Mouse (Mus musculus) midbrain, embryonic 14.5 days (tissue): ENCODE results near the gene Emc9. TPM values are rescaled to one million over a fixed set of nuclear protein-coding genes. Genes with fewer than 3 reads are reported as not detected.

Experiments used
- ATAC-seq: fragments of 200-750 bp; cut with Nextera tagmentation; 2 replicates; pipeline ENCODE4 v1.8.0; 2017; ENCODE audit warnings: moderate number of reproducible peaks, moderate library complexity; ENCODE audit not compliant: low FRiP score, low TSS enrichment
- DNase-seq: peaks from one replicate; pipeline ENCODE4 v3.0.0-alpha.2; 2015
- H3K27ac ChIP-seq: fragments of 300-500 bp; sonication (generic); replicated peaks from 2 replicates; pipeline ENCODE4 v1.5.1; 2014; ENCODE audit warnings: mild to moderate bottlenecking, low read depth, low read length, moderate library complexity
- H3K27me3 ChIP-seq: fragments of 300-500 bp; sonication (generic); 2 replicates; pipeline ENCODE4 v1.6.1; 2014; ENCODE audit warnings: low read length, control low read depth, mixed read lengths; ENCODE audit not compliant: control insufficient read depth, insufficient read depth
- H3K36me3 ChIP-seq: fragments of 300-500 bp; sonication (generic); 2 replicates; pipeline ENCODE4 v1.6.1; 2014; ENCODE audit warnings: low read length, control low read depth; ENCODE audit not compliant: control insufficient read depth, insufficient read depth
- H3K4me1 ChIP-seq: fragments of 300-500 bp; sonication (generic); 2 replicates; pipeline ENCODE4 v1.6.1; 2014; ENCODE audit warnings: mild to moderate bottlenecking, antibody characterized with exemption, low read length, control low read depth; ENCODE audit not compliant: control insufficient read depth, insufficient read depth
- H3K4me2 ChIP-seq: fragments of 300-500 bp; sonication (generic); 2 replicates; pipeline ENCODE4 v1.6.1; 2014; ENCODE audit warnings: mild to moderate bottlenecking, low read length, moderate library complexity
- H3K4me3 ChIP-seq: fragments of 300-500 bp; sonication (generic); replicated peaks from 2 replicates; pipeline ENCODE4 v1.5.1; 2014; ENCODE audit warnings: low read depth, low read length
- H3K9ac ChIP-seq: fragments of 300-500 bp; sonication (generic); replicated peaks from 2 replicates; pipeline ENCODE4 v1.6.1; 2014; ENCODE audit warnings: mild to moderate bottlenecking, low read length, moderate library complexity
- H3K9me3 ChIP-seq: fragments of 300-500 bp; sonication (generic); 2 replicates; pipeline ENCODE4 v1.6.1; 2016; ENCODE audit warnings: low read length, control low read depth, mixed read lengths; ENCODE audit not compliant: control insufficient read depth
- WGBS: fragments of 180-500 bp; shearing (Covaris S2); extraction: QIAGEN DNeasy Blood & Tissue Kit; methylation state at CpG from one replicate; pipeline ENCODE4 v1.1.7; 2014; 5-methylcytosine and 5-hydroxymethylcytosine counted together
- polyA plus RNA-seq: library from polyadenylated mRNA; unstranded; fragments of >200 nt; fragmentation: Nextera tagmentation; extraction: Ambion mirVana; gene quantifications from 2 replicates; pipeline ENCODE4 v1.2.1, GENCODE M21; 2014

Gene Emc9
- polyA plus RNA-seq, 1 experiment from 2014 or later: 17.3 TPM

GRCm38 (mm10) chr14:55542268-55542667 is 42.8 kb downstream of the Emc9 start:
- no peaks in the 10 kb centered on the region for H3K27me3 ChIP-seq
- no peak overlapping the region for H3K27ac ChIP-seq
- H3K4me1 ChIP-seq: peaks cover 18% of the 10 kb centered on the region
- no peak overlapping the region for H3K4me2 ChIP-seq
- 97% methylated on average over 12 of the region's 12 CpGs for WGBS
- no peak for DNase-seq
- no peak for ATAC-seq
- no peaks in the 10 kb centered on the region for H3K9me3 ChIP-seq
- H3K36me3 ChIP-seq: peaks cover 19% of the 10 kb centered on the region
- no peak overlapping the region for H3K9ac ChIP-seq
- no peak overlapping the region for H3K4me3 ChIP-seq

- no peaks in the 10 kb centered on the region for H3K9me3 ChIP-seq
- peak overlapping the region; percentile 50 for H3K4me3 ChIP-seq
- DNase-seq (peak; percentile 84), ATAC-seq (peak; percentile 51)
- peaks cover 16% of the 10 kb centered on the region for H3K36me3 ChIP-seq
- peaks cover 18% of the 10 kb centered on the region for H3K4me1 ChIP-seq
- peak overlapping the region; percentile 90 for H3K4me2 ChIP-seq
- peak overlapping the region; percentile 91 for H3K27ac ChIP-seq
- 4% methylated on average over 10 of the region's 10 CpGs for WGBS
- peak overlapping the region; percentile 69 for H3K9ac ChIP-seq
- no peaks in the 10 kb centered on the region for H3K27me3 ChIP-seq
Measured at GRCm38 (mm10) chr14:55540787-55541321, 44.2 kb downstream of the Emc9 start.

GRCm38 (mm10) chr14:55540067-55540786 is 44.9 kb downstream of the Emc9 start, which contains the start of gene Pck2:
Gene Pck2, plus strand, starts transcription at chr14:55540266.
- peaks cover 13% of the 10 kb centered on the region for H3K36me3 ChIP-seq

GRCm38 (mm10) chr14:55536116-55536745 is 48.9 kb downstream of the Emc9 start:
- Histone ChIP-seq H3K4me3 (no peak overlapping the region), H3K9ac (no peak overlapping the region), H3K36me3 (no peaks in the 10 kb centered on the region), H3K9me3 (no peaks in the 10 kb centered on the region), H3K4me2 (no peak overlapping the region), H3K27me3 (no peaks in the 10 kb centered on the region), H3K4me1 (peaks cover 13% of the 10 kb centered on the region), H3K27ac (no peak overlapping the region)
- 55% methylated on average over 6 of the region's 6 CpGs for WGBS
- ATAC-seq (no peak), DNase-seq (peak; percentile 68)

More at GRCm38 (mm10) chr14:55540067-55540786, 44.9 kb downstream of the Emc9 start, which contains the start of gene Pck2:
- ATAC-seq (peak; percentile 74), DNase-seq (peak; percentile 80)
- peak within 1 kb of the TSS; percentile 90 for H3K4me2 ChIP-seq
- H3K9me3 ChIP-seq: no peaks in the 10 kb centered on the region
- peak within 1 kb of the TSS; percentile 50 for H3K4me3 ChIP-seq
- WGBS: under 1% methylated on average over 32 of the region's 32 CpGs
- H3K27ac ChIP-seq: peak within 1 kb of the TSS; percentile 91
- H3K4me1 ChIP-seq: peaks cover 18% of the 10 kb centered on the region
- H3K27me3 ChIP-seq: no peaks in the 10 kb centered on the region
- peak within 1 kb of the TSS; percentile 69 for H3K9ac ChIP-seq

Other genes starting within 250 kb of the Emc9 start
- gene Dhrs4, start 106.5 kb downstream of the Emc9 start, polyA plus RNA-seq: 11.5 and 13.3 TPM in 2 replicates
- gene Carmil3, start 94.7 kb downstream of the Emc9 start, polyA plus RNA-seq: 34.7 and 34.8 TPM in 2 replicates
- 0.74 and 1.4 TPM in 2 replicates for gene Cpne6, start 74.9 kb downstream of the Emc9 start, polyA plus RNA-seq
- 0.24 TPM in 1 of 2 replicates, not detected in the other for gene Nrl, start 60.3 kb downstream of the Emc9 start, polyA plus RNA-seq
- gene Pck2, start 45.0 kb downstream of the Emc9 start, polyA plus RNA-seq: 15.8 and 16.2 TPM in 2 replicates
- gene Dcaf11, start 25.3 kb downstream of the Emc9 start, polyA plus RNA-seq: 133 and 134 TPM in 2 replicates
- 1.7 and 2.1 TPM in 2 replicates for gene A730061H03Rik, start 24.9 kb downstream of the Emc9 start, polyA plus RNA-seq
- not detected in 2 replicates for gene Fitm1, start 9.7 kb downstream of the Emc9 start, polyA plus RNA-seq
- 189 and 217 TPM in 2 replicates for gene Psme1, start 7.2 kb downstream of the Emc9 start, polyA plus RNA-seq
- gene Psme2, start 5.8 kb upstream of the Emc9 start, polyA plus RNA-seq: 165 and 182 TPM in 2 replicates
- gene Rnf31, start 6.4 kb upstream of the Emc9 start, polyA plus RNA-seq: 15.6 and 17.1 TPM in 2 replicates
- 7.2 and 11.5 TPM in 2 replicates for gene Irf9, start 18.3 kb upstream of the Emc9 start, polyA plus RNA-seq
- gene Rec8, start 32.7 kb upstream of the Emc9 start, polyA plus RNA-seq: 2.6 and 8.2 TPM in 2 replicates
- gene Ipo4, start 50.7 kb upstream of the Emc9 start, polyA plus RNA-seq: 107 and 111 TPM in 2 replicates
- gene Gm49378, start 52.6 kb upstream of the Emc9 start, polyA plus RNA-seq: 2.6 and 4.1 TPM in 2 replicates
- gene Tm9sf1, start 58.5 kb upstream of the Emc9 start, polyA plus RNA-seq: 44.7 and 53.8 TPM in 2 replicates
- 0.35 and 0.47 TPM in 2 replicates for gene Tssk4, start 64.9 kb upstream of the Emc9 start, polyA plus RNA-seq
- 74.8 and 78.9 TPM in 2 replicates for gene Mdp1, start 75.2 kb upstream of the Emc9 start, polyA plus RNA-seq
- 41.0 and 42.3 TPM in 2 replicates for gene Gmpr2, start 86.6 kb upstream of the Emc9 start, polyA plus RNA-seq
- gene Nedd8, start 86.8 kb upstream of the Emc9 start, polyA plus RNA-seq: 529 and 660 TPM in 2 replicates
- 23.4 and 26.9 TPM in 2 replicates for gene Tinf2, start 96.5 kb upstream of the Emc9 start, polyA plus RNA-seq
- gene Tgm1, start 128.6 kb upstream of the Emc9 start, polyA plus RNA-seq: 0.14 and 0.36 TPM in 2 replicates
- gene Rabggta, start 137.0 kb upstream of the Emc9 start, polyA plus RNA-seq: 39.4 and 48.5 TPM in 2 replicates
- gene Dhrs1, start 160.4 kb upstream of the Emc9 start, polyA plus RNA-seq: 60.1 and 65.1 TPM in 2 replicates
- gene Nop9, start 160.4 kb upstream of the Emc9 start, polyA plus RNA-seq: 25.0 and 31.2 TPM in 2 replicates
- gene Cideb, start 173.2 kb upstream of the Emc9 start, polyA plus RNA-seq: 0.18 and 0.19 TPM in 2 replicates
- gene Ltb4r2, start 176.1 kb upstream of the Emc9 start, polyA plus RNA-seq: 0.32 and 0.69 TPM in 2 replicates
- 0.77 TPM in 1 of 2 replicates, not detected in the other for gene Ltb4r1, start 180.7 kb upstream of the Emc9 start, polyA plus RNA-seq
- gene Adcy4, start 198.8 kb upstream of the Emc9 start, polyA plus RNA-seq: 2.4 and 3.2 TPM in 2 replicates
- gene Ripk3, start 203.6 kb upstream of the Emc9 start, polyA plus RNA-seq: 0.77 and 1.8 TPM in 2 replicates
- gene Nfatc4, start 237.8 kb upstream of the Emc9 start, polyA plus RNA-seq: 6.2 and 8.7 TPM in 2 replicates